Mouse (Mus musculus) lung, postnatal 10 days (tissue): ENCODE measurements around the gene Hsdl2.
"Not testable (repeated sequence)": the region's sequence is repeated elsewhere in the genome, so short reads cannot be mapped to it uniquely, and the experiment has no call there.

Experiments used
- DNase-seq: peaks from one replicate; pipeline ENCODE4 v3.0.0; 2021

Hsdl2 gene

GRCm38 (mm10) chr4:59581314-59582185, at the start of gene Hsdl2:
Gene Hsdl2, plus strand, starts transcription at chr4:59581563.
- DNase-seq: peak; percentile 99

GRCm38 (mm10) chr4:59533268-59533667, 48.1 kb upstream of the Hsdl2 start:
- no peak for DNase-seq

GRCm38 (mm10) chr4:59535624-59536023, 45.7 kb upstream of the Hsdl2 start:
- DNase-seq: no peak

- DNase-seq: no peak
These were observed 45.1 kb upstream of the Hsdl2 start for GRCm38 (mm10) chr4:59536281-59536680.

- no peak for DNase-seq
These were observed 38.4 kb upstream of the Hsdl2 start for GRCm38 (mm10) chr4:59543006-59543405.

- DNase-seq: no peak
These were observed 36.7 kb upstream of the Hsdl2 start for GRCm38 (mm10) chr4:59544654-59545053.

- no peak for DNase-seq
These were observed 34.9 kb upstream of the Hsdl2 start for GRCm38 (mm10) chr4:59546285-59547071.

- peak; percentile 16 for DNase-seq
These were observed 34.0 kb upstream of the Hsdl2 start for GRCm38 (mm10) chr4:59547136-59547889.

- DNase-seq: no peak
These were observed 33.3 kb upstream of the Hsdl2 start for GRCm38 (mm10) chr4:59548011-59548559.

- peak; percentile 83 for DNase-seq
These were observed 32.7 kb upstream of the Hsdl2 start for GRCm38 (mm10) chr4:59548560-59549174.

GRCm38 (mm10) chr4:59549175-59549976, 32.0 kb upstream of the Hsdl2 start, which contains the start of gene Ptbp3:
Gene Ptbp3, minus strand, starts transcription at chr4:59549364.
- DNase-seq: peak; percentile 94

GRCm38 (mm10) chr4:59549977-59550560, 31.3 kb upstream of the Hsdl2 start:
- DNase-seq: no peak

- DNase-seq: no peak
These were observed 29.5 kb upstream of the Hsdl2 start for GRCm38 (mm10) chr4:59551901-59552300.

GRCm38 (mm10) chr4:59552835-59553234, 28.5 kb upstream of the Hsdl2 start:
- DNase-seq: no peak

- no peak for DNase-seq
These were observed 27.8 kb upstream of the Hsdl2 start for GRCm38 (mm10) chr4:59553576-59553975.

- DNase-seq: no peak
These were observed 26.2 kb upstream of the Hsdl2 start for GRCm38 (mm10) chr4:59555177-59555576.

GRCm38 (mm10) chr4:59557343-59557742, 24.0 kb upstream of the Hsdl2 start:
- DNase-seq: not testable (repeated sequence)

GRCm38 (mm10) chr4:59558096-59558720, 23.2 kb upstream of the Hsdl2 start:
- DNase-seq: no peak

- DNase-seq: no peak
These were observed 21.2 kb upstream of the Hsdl2 start for GRCm38 (mm10) chr4:59560141-59560540.

GRCm38 (mm10) chr4:59564128-59564527, 17.2 kb upstream of the Hsdl2 start:
- no peak for DNase-seq
